Mouse (Mus musculus) kidney, embryonic 14.5 days (tissue): Measurements from ENCODE around the gene Dhx37. TPM values are rescaled to one million over a fixed set of nuclear protein-coding genes. Genes with fewer than 3 reads are reported as not detected.

Source experiments
- ATAC-seq: fragments of 200-750 bp; cut with Nextera tagmentation; 2 replicates; pipeline ENCODE4 v1.8.0; 2017; ENCODE audit warnings: moderate number of reproducible peaks, mild to moderate bottlenecking, moderate TSS enrichment, moderate library complexity; ENCODE audit not compliant: low FRiP score, low TSS enrichment
- H3K27ac ChIP-seq: fragments of 300-500 bp; sonication (generic); 2 replicates; pipeline ENCODE4 v1.5.1; 2014; ENCODE audit warnings: low read depth, mild to moderate bottlenecking, low read length, moderate library complexity, mixed read lengths
- H3K27me3 ChIP-seq: fragments of 300-500 bp; sonication (generic); 2 replicates; pipeline ENCODE4 v1.6.1; 2014; ENCODE audit warnings: mild to moderate bottlenecking, low read length; ENCODE audit not compliant: control insufficient read depth, insufficient read depth
- H3K36me3 ChIP-seq: fragments of 300-500 bp; sonication (generic); 2 replicates; pipeline ENCODE4 v1.6.1; 2014; ENCODE audit warnings: low read length, mixed read lengths; ENCODE audit not compliant: control insufficient read depth, insufficient read depth
- H3K4me1 ChIP-seq: fragments of 300-500 bp; sonication (generic); 2 replicates; pipeline ENCODE4 v1.6.1; 2014; ENCODE audit warnings: low read length, mixed read lengths; ENCODE audit not compliant: control insufficient read depth, insufficient read depth
- H3K4me2 ChIP-seq: fragments of 300-500 bp; sonication (generic); replicated peaks from 2 replicates; pipeline ENCODE4 v1.6.1; 2014; ENCODE audit warnings: low read depth, mild to moderate bottlenecking, low read length
- H3K4me3 ChIP-seq: fragments of 300-500 bp; sonication (generic); 2 replicates; pipeline ENCODE4 v1.5.1; 2014; ENCODE audit warnings: mild to moderate bottlenecking, low read length
- H3K9ac ChIP-seq: fragments of 300-500 bp; sonication (generic); 2 replicates; pipeline ENCODE4 v1.6.1; 2014; ENCODE audit warnings: low read depth, mild to moderate bottlenecking, low read length, moderate library complexity
- H3K9me3 ChIP-seq: fragments of 300-500 bp; sonication (generic); 2 replicates; pipeline ENCODE4 v1.6.1; 2016; ENCODE audit warnings: low read length; ENCODE audit not compliant: control insufficient read depth
- WGBS: fragments of 180-500 bp; shearing (Covaris S2); extraction: QIAGEN DNeasy Blood & Tissue Kit; methylation state at CpG from one replicate; pipeline ENCODE4 v1.1.7; 2014; 5-methylcytosine and 5-hydroxymethylcytosine counted together
- polyA plus RNA-seq: library from polyadenylated mRNA; unstranded; fragments of >200 nt; fragmentation: Nextera tagmentation; extraction: Ambion mirVana; gene quantifications from 2 replicates; pipeline ENCODE4 v1.2.1, GENCODE M21; 2014

Gene Dhx37
- polyA plus RNA-seq, 1 experiment from 2014 or later: 14.4 TPM

GRCm38 (mm10) chr5:125403481-125404465 lies 30.1 kb downstream of the Dhx37 start:
- Histone ChIP-seq H3K9me3 (no peaks in the 10 kb centered on the region), H3K4me2 (peak overlapping the region; percentile 90), H3K9ac (peak overlapping the region; percentile 47; the same call in 1 of the 2 replicates), H3K36me3 (no peaks in the 10 kb centered on the region), H3K4me1 (peaks cover 5% of the 10 kb centered on the region), H3K4me3 (peak overlapping the region; percentile 72), H3K27ac (no peak overlapping the region), H3K27me3 (no peaks in the 10 kb centered on the region)
- ATAC-seq: no peak
- WGBS: 15% methylated on average over 31 of the region's 31 CpGs

- no peaks in the 10 kb centered on the region for H3K36me3 ChIP-seq
- no peak overlapping the region for H3K4me3 ChIP-seq
- 62% methylated on average over 6 of the region's 6 CpGs for WGBS
These were observed 30.9 kb downstream of the Dhx37 start for GRCm38 (mm10) chr5:125402991-125403390.

GRCm38 (mm10) chr5:125402476-125402875 lies 31.4 kb downstream of the Dhx37 start:
- Histone ChIP-seq H3K4me1 (peaks cover 5% of the 10 kb centered on the region), H3K27ac (no peak overlapping the region), H3K9me3 (no peaks in the 10 kb centered on the region), H3K4me3 (no peak overlapping the region), H3K27me3 (no peaks in the 10 kb centered on the region), H3K36me3 (no peaks in the 10 kb centered on the region), H3K4me2 (no peak overlapping the region), H3K9ac (no peak overlapping the region)
- WGBS: 53% methylated on average over 10 of the region's 10 CpGs
- no peak for ATAC-seq

More at GRCm38 (mm10) chr5:125402991-125403390, 30.9 kb downstream of the Dhx37 start:
- H3K4me2 ChIP-seq: no peak overlapping the region
- H3K27ac ChIP-seq: no peak overlapping the region
- peaks cover 5% of the 10 kb centered on the region for H3K4me1 ChIP-seq
- H3K9ac ChIP-seq: no peak overlapping the region
- H3K27me3 ChIP-seq: no peaks in the 10 kb centered on the region
- no peak for ATAC-seq
- H3K9me3 ChIP-seq: no peaks in the 10 kb centered on the region

- no peaks in the 10 kb centered on the region for H3K9me3 ChIP-seq
- no peak overlapping the region for H3K9ac ChIP-seq
These were observed 33.0 kb downstream of the Dhx37 start for GRCm38 (mm10) chr5:125400903-125401302.

GRCm38 (mm10) chr5:125395008-125395407 lies 38.9 kb downstream of the Dhx37 start:
- Histone ChIP-seq H3K27me3 (no peaks in the 10 kb centered on the region; the same call in 1 of the 2 replicates), H3K9ac (no peak overlapping the region), H3K4me1 (peaks cover 16% of the 10 kb centered on the region; the same call in 1 of the 2 replicates), H3K4me2 (peak overlapping the region; percentile 43; the same call in 1 of the 2 replicates), H3K27ac (peak overlapping the region; percentile 100; the same call in 1 of the 2 replicates), H3K9me3 (no peaks in the 10 kb centered on the region), H3K36me3 (no peaks in the 10 kb centered on the region), H3K4me3 (no peak overlapping the region)
- ATAC-seq: no peak
- WGBS: 51% methylated on average over 3 of the region's 3 CpGs

More at GRCm38 (mm10) chr5:125400903-125401302, 33.0 kb downstream of the Dhx37 start:
- Histone ChIP-seq H3K4me3 (no peak overlapping the region), H3K36me3 (no peaks in the 10 kb centered on the region), H3K27ac (no peak overlapping the region), H3K4me2 (no peak overlapping the region), H3K4me1 (no peaks in the 10 kb centered on the region), H3K27me3 (no peaks in the 10 kb centered on the region; the same call in 1 of the 2 replicates)
- 45% methylated on average over 7 of the region's 7 CpGs for WGBS
- no peak for ATAC-seq

- Histone ChIP-seq H3K27ac (peak overlapping the region; percentile 100), H3K9ac (peak overlapping the region; percentile 57), H3K36me3 (no peaks in the 10 kb centered on the region), H3K9me3 (no peaks in the 10 kb centered on the region), H3K4me1 (peaks cover 16% of the 10 kb centered on the region; the same call in 1 of the 2 replicates), H3K4me2 (peak overlapping the region; percentile 43), H3K27me3 (no peaks in the 10 kb centered on the region; the same call in 1 of the 2 replicates), H3K4me3 (peak overlapping the region; percentile 27)
- WGBS: 11% methylated on average over 22 of the region's 25 CpGs
- ATAC-seq: peak; percentile 36; the same call in 1 of the 2 replicates
These were observed 40.0 kb downstream of the Dhx37 start for GRCm38 (mm10) chr5:125393622-125394603.

- Histone ChIP-seq H3K4me1 (peaks cover 19% of the 10 kb centered on the region; the same call in 1 of the 2 replicates), H3K4me3 (peak overlapping the region; percentile 27), H3K9me3 (no peaks in the 10 kb centered on the region), H3K4me2 (peak overlapping the region; percentile 43), H3K9ac (peak overlapping the region; percentile 57), H3K27ac (peak overlapping the region; percentile 100), H3K36me3 (peaks cover 3% of the 10 kb centered on the region; the same call in 1 of the 2 replicates), H3K27me3 (no peaks in the 10 kb centered on the region; the same call in 1 of the 2 replicates)
- under 1% methylated on average over 20 of the region's 20 CpGs for WGBS
- ATAC-seq: peak; percentile 96
These were observed 40.8 kb downstream of the Dhx37 start for GRCm38 (mm10) chr5:125392977-125393621.

- Histone ChIP-seq H3K9ac (peak overlapping the region; percentile 57; the same call in 1 of the 2 replicates), H3K27me3 (no peaks in the 10 kb centered on the region; the same call in 1 of the 2 replicates), H3K27ac (peak overlapping the region; percentile 100), H3K4me3 (0 out of 2 replicates have a peak overlapping the region, but pooled peaks have one; percentile 0), H3K4me2 (peak overlapping the region; percentile 43), H3K4me1 (peaks cover 20% of the 10 kb centered on the region; the same call in 1 of the 2 replicates), H3K36me3 (peaks cover 4% of the 10 kb centered on the region; the same call in 1 of the 2 replicates), H3K9me3 (no peaks in the 10 kb centered on the region)
- 10% methylated on average over 1 of the region's 1 CpGs for WGBS
- no peak; the same call in 1 of the 2 replicates for ATAC-seq
These were observed 41.3 kb downstream of the Dhx37 start for GRCm38 (mm10) chr5:125392618-125392976.
